Comparison of ENCODE assay signal across 7 mouse cellular contexts in the genomic region with DNA sequence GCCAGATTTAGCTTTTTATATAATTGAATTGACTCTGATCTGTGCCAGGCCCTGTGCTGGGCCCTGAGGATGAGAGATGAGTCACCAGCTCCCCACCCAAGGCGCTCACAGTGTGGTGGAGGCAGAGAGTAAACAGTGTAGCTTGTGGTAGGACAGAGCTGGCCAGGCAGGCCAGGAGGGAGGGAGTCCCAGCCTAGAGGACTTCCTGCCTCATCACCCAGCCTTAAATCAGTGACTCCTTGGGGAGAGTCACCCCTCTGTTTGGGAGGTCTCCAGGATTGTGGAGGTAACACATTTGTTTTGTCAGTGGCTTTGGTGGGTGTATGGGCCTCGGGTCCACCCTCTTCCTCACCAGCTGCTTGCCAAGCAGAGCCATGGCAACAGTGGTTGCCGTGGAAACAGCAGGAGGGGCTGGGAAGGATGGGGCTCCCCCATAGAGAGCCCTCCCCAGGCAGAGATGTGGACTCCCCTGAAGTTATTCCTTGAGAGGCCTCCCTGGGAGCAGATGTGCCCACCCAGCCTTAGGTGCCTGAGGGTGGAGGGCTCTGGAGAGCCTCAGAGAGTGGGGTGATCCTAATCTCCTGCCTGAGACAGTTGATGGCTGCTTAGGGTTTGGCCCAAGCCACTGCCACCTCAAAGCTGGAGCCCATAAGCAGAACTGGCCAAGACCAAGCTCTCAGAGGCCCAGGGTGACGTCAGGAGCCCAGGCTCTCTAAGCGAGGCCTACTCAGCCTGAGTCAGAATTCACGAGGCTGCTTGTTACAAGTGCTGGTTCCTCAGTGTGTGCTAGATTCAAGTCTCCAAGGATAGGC. TPM values are rescaled to one million over a fixed set of nuclear protein-coding genes. Genes with fewer than 3 reads are reported as not detected.
DNase-seq lines count a peak whose midpoint lies in the region; ATAC-seq and TF ChIP-seq lines count a peak whose summit lies in the region.

No protein-coding gene starts in this region.

- 63% methylated on average over 6 of the region's 6 CpGs for WGBS in intestine, embryonic 16.5 days
- 66% methylated on average over 6 of the region's 6 CpGs for WGBS in midbrain, embryonic 16.5 days
- WGBS in thymus, adult 2 months: 79% methylated on average over 6 of the region's 6 CpGs

- no peak overlapping the region for H3ac ChIP-seq in C2C12 (ENCODE audit: control insufficient read depth, insufficient read length, low read depth)

- peak; percentile 60; the same call in 1 of the 2 replicates for ATAC-seq in intestine, embryonic 16.5 days
- ATAC-seq in midbrain, embryonic 16.5 days: peak; percentile 39; the same call in 1 of the 2 replicates

- no peaks in the 10 kb centered on the region for H3K27me3 ChIP-seq in C2C12 (ENCODE audit: control insufficient read depth, insufficient read depth, insufficient read length)
- no peaks in the 10 kb centered on the region for H3K27me3 ChIP-seq in intestine, embryonic 16.5 days (replicated peaks; ENCODE audit: control insufficient read depth, insufficient read depth, low read length)
- H3K27me3 ChIP-seq in midbrain, embryonic 16.5 days (ENCODE audit: control insufficient read depth, insufficient read depth, low read depth, low read length): no peaks in the 10 kb centered on the region
- H3K27me3 ChIP-seq in thymus, adult 2 months (ENCODE audit: control insufficient read depth, insufficient read depth, low read length): no peaks in the 10 kb centered on the region

- TF ChIP-seq POLR2A in embryonic fibroblast, embryonic 13.5 days (IDR thresholded peaks at IDR 0.05; ENCODE audit: low read depth, low read length): no peak; the same call in 1 of the 2 replicates
- TF ChIP-seq POLR2A in thymus, adult 2 months (IDR thresholded peaks at IDR 0.05; ENCODE audit: control insufficient read depth, extremely low read depth, insufficient read depth, low read length, poor library complexity): no peak

- no peaks in the 10 kb centered on the region for H3K79me2 ChIP-seq in C2C12 (ENCODE audit: control insufficient read depth, insufficient read depth)

- H3K4me1 ChIP-seq in embryonic fibroblast, embryonic 13.5 days (ENCODE audit: control insufficient read depth, insufficient read depth, low read length): peaks cover 12% of the 10 kb centered on the region
- H3K4me1 ChIP-seq in intestine, embryonic 16.5 days (ENCODE audit: control insufficient read depth, insufficient read depth, low read length): 0 out of 2 replicates have a peak, but pooled peaks cover 2% of the 10 kb centered on the region
- H3K4me1 ChIP-seq in midbrain, embryonic 16.5 days (ENCODE audit: control insufficient read depth, insufficient read depth, low read length): peaks cover 8% of the 10 kb centered on the region
- H3K4me1 ChIP-seq in thymus, adult 2 months (replicated peaks; ENCODE audit: control insufficient read depth, insufficient read depth, low read length): no peaks in the 10 kb centered on the region

- no peak overlapping the region for H3K9ac ChIP-seq in intestine, embryonic 16.5 days (ENCODE audit: low read depth, low read length)
- H3K9ac ChIP-seq in midbrain, embryonic 16.5 days (ENCODE audit: low read depth, low read length): 0 out of 2 replicates have a peak overlapping the region, but pooled peaks have one; percentile 4

- no peak overlapping the region for H3K4me2 ChIP-seq in intestine, embryonic 16.5 days (ENCODE audit: low read depth, low read length)
- 0 out of 2 replicates have a peak overlapping the region, but pooled peaks have one; percentile 6 for H3K4me2 ChIP-seq in midbrain, embryonic 16.5 days (ENCODE audit: low read length)

- H3K79me3 ChIP-seq in C2C12 (ENCODE audit: low read depth): no peaks in the 10 kb centered on the region

- peaks cover 4% of the 10 kb centered on the region for H3K36me3 ChIP-seq in C2C12 (ENCODE audit: control insufficient read depth, insufficient read depth)
- no peaks in the 10 kb centered on the region for H3K36me3 ChIP-seq in intestine, embryonic 16.5 days (ENCODE audit: control insufficient read depth, insufficient read depth, low read length)
- peaks cover 11% of the 10 kb centered on the region; the same call in 1 of the 2 replicates for H3K36me3 ChIP-seq in midbrain, embryonic 16.5 days (ENCODE audit: control insufficient read depth, insufficient read depth, low read length)
- H3K36me3 ChIP-seq in thymus, adult 2 months (ENCODE audit: control insufficient read depth, insufficient read depth, low read length): no peaks in the 10 kb centered on the region

- no peak for TF ChIP-seq CTCF in C2C12 (IDR thresholded peaks at IDR 0.05; ENCODE audit: control insufficient read depth, insufficient read depth, insufficient read length)
- no peak for TF ChIP-seq CTCF in embryonic fibroblast, embryonic 13.5 days (IDR thresholded peaks at IDR 0.05; ENCODE audit: borderline replicate concordance, insufficient read depth, low read length)
- TF ChIP-seq CTCF in thymus, adult 2 months (IDR thresholded peaks at IDR 0.05; ENCODE audit: borderline replicate concordance, control insufficient read depth, extremely low read depth, insufficient read depth, low read length, poor library complexity): no peak

- peak; percentile 99 for DNase-seq in 3T3-L1 (ENCODE audit: low read depth, low spot score)
- DNase-seq in kidney, postnatal 10 days: no peak
- DNase-seq in thymus, adult 2 months: no peak

- peak overlapping the region; percentile 85 for H3K27ac ChIP-seq in embryonic fibroblast, embryonic 13.5 days (ENCODE audit: insufficient read depth, low read length)
- H3K27ac ChIP-seq in intestine, embryonic 16.5 days (ENCODE audit: low read length): no peak overlapping the region
- peak overlapping the region; percentile 46; the same call in 1 of the 2 replicates for H3K27ac ChIP-seq in midbrain, embryonic 16.5 days (ENCODE audit: low read length)
- no peak overlapping the region; the same call in 1 of the 2 replicates for H3K27ac ChIP-seq in thymus, adult 2 months (ENCODE audit: control insufficient read depth, insufficient read depth, low read length)

- H3K9me3 ChIP-seq in intestine, embryonic 16.5 days (ENCODE audit: control insufficient read depth, low read length): no peaks in the 10 kb centered on the region
- H3K9me3 ChIP-seq in midbrain, embryonic 16.5 days (replicated peaks; ENCODE audit: control insufficient read depth, low read length, poor library complexity, severe bottlenecking): no peaks in the 10 kb centered on the region

- no peak overlapping the region for H3K4me3 ChIP-seq in C2C12 (ENCODE audit: insufficient read depth, poor library complexity, severe bottlenecking)
- H3K4me3 ChIP-seq in embryonic fibroblast, embryonic 13.5 days (ENCODE audit: insufficient read depth, low read length): no peak overlapping the region
- H3K4me3 ChIP-seq in intestine, embryonic 16.5 days (ENCODE audit: low read length): no peak overlapping the region
- no peak overlapping the region for H3K4me3 ChIP-seq in midbrain, embryonic 16.5 days (ENCODE audit: low read depth, low read length)
- no peak overlapping the region for H3K4me3 ChIP-seq in thymus, adult 2 months (ENCODE audit: control insufficient read depth, insufficient read depth, low read length)

TF ChIP-seq in C2C12, 6 proteins besides CTCF, POLR2A, EP300 and RAD21:
- TF ChIP-seq FOSL1 (IDR thresholded peaks at IDR 0.05; ENCODE audit: insufficient read depth, low read length, poor library complexity, severe bottlenecking) (peak; percentile 65), MAX (IDR thresholded peaks at IDR 0.05) (peak; percentile 91), CEBPB (IDR thresholded peaks at IDR 0.05; ENCODE audit: low read depth) (no peak), USF1 (IDR thresholded peaks at IDR 0.05; ENCODE audit: low read depth) (no peak), MYOG (IDR thresholded peaks at IDR 0.05; ENCODE audit: control insufficient read depth, extremely low read depth, insufficient read length) (no peak), MYOD1 (IDR thresholded peaks at IDR 0.05; ENCODE audit: control insufficient read depth, insufficient read length, low read depth) (no peak)

RNA-seq across cellular contexts. Expression of gene Ciz1, which starts 9.4 kb away (rescaled TPM):
- 43.5 TPM for polyA plus RNA-seq in C2C12 (2012; fragmentation: generic; extraction: Trizol)
- polyA plus RNA-seq in embryonic fibroblast, embryonic 13.5 days (2011; ENCODE audit: insufficient read length, low read depth, missing spikeins): 41.8 and 47.6 TPM in 2 replicates
- polyA plus RNA-seq in intestine, embryonic 16.5 days (2015; fragmentation: Nextera tagmentation; extraction: Ambion mirVana): 47.1 and 51.4 TPM in 2 replicates
- 56.3 and 58.7 TPM in 2 replicates for polyA plus RNA-seq in midbrain, embryonic 16.5 days (2015; fragmentation: Nextera tagmentation; extraction: Ambion mirVana)
- 517 and 528 TPM in 2 replicates for polyA plus RNA-seq in thymus, adult 2 months (2012; rRNA removed)

RNA-seq across cellular contexts. Expression of gene Dnm1, which starts 10.4 kb away (rescaled TPM):
- 27.7 TPM for polyA plus RNA-seq in C2C12 (2012; fragmentation: generic; extraction: Trizol)
- polyA plus RNA-seq in embryonic fibroblast, embryonic 13.5 days (2011; ENCODE audit: insufficient read length, low read depth, missing spikeins): 37.2 and 52.6 TPM in 2 replicates
- 11.8 and 12.5 TPM in 2 replicates for polyA plus RNA-seq in intestine, embryonic 16.5 days (2015; fragmentation: Nextera tagmentation; extraction: Ambion mirVana)
- polyA plus RNA-seq in midbrain, embryonic 16.5 days (2015; fragmentation: Nextera tagmentation; extraction: Ambion mirVana): 55.1 and 66.3 TPM in 2 replicates
- polyA plus RNA-seq in thymus, adult 2 months (2012; rRNA removed): 10.7 and 12.1 TPM in 2 replicates

RNA-seq across cellular contexts. Expression of gene 1110008P14Rik, which starts 39.0 kb away (rescaled TPM):
- polyA plus RNA-seq in C2C12 (2012; fragmentation: generic; extraction: Trizol): 104 TPM
- polyA plus RNA-seq in embryonic fibroblast, embryonic 13.5 days (2011; ENCODE audit: insufficient read length, low read depth, missing spikeins): 28.8 and 30.3 TPM in 2 replicates
- polyA plus RNA-seq in intestine, embryonic 16.5 days (2015; fragmentation: Nextera tagmentation; extraction: Ambion mirVana): 44.2 and 45.8 TPM in 2 replicates
- 117 and 132 TPM in 2 replicates for polyA plus RNA-seq in midbrain, embryonic 16.5 days (2015; fragmentation: Nextera tagmentation; extraction: Ambion mirVana)
- 192 and 257 TPM in 2 replicates for polyA plus RNA-seq in thymus, adult 2 months (2012; rRNA removed)

RNA-seq across cellular contexts. Expression of gene Lcn2, which starts 45.3 kb away (rescaled TPM):
- polyA plus RNA-seq in C2C12 (2012; fragmentation: generic; extraction: Trizol): not detected
- polyA plus RNA-seq in embryonic fibroblast, embryonic 13.5 days (2011; ENCODE audit: insufficient read length, low read depth, missing spikeins): not detected in 2 replicates
- 2.2 and 4.2 TPM in 2 replicates for polyA plus RNA-seq in intestine, embryonic 16.5 days (2015; fragmentation: Nextera tagmentation; extraction: Ambion mirVana)
- polyA plus RNA-seq in midbrain, embryonic 16.5 days (2015; fragmentation: Nextera tagmentation; extraction: Ambion mirVana): 0.86 and 1.2 TPM in 2 replicates
- 23.8 and 27.3 TPM in 2 replicates for polyA plus RNA-seq in thymus, adult 2 months (2012; rRNA removed)

RNA-seq across cellular contexts. Expression of gene Ptges2, which starts 53.0 kb away (rescaled TPM):
- 39.1 TPM for polyA plus RNA-seq in C2C12 (2012; fragmentation: generic; extraction: Trizol)
- 14.3 and 18.0 TPM in 2 replicates for polyA plus RNA-seq in embryonic fibroblast, embryonic 13.5 days (2011; ENCODE audit: insufficient read length, low read depth, missing spikeins)
- 49.1 and 49.8 TPM in 2 replicates for polyA plus RNA-seq in intestine, embryonic 16.5 days (2015; fragmentation: Nextera tagmentation; extraction: Ambion mirVana)
- 50.7 and 51.4 TPM in 2 replicates for polyA plus RNA-seq in midbrain, embryonic 16.5 days (2015; fragmentation: Nextera tagmentation; extraction: Ambion mirVana)
- 17.9 and 24.7 TPM in 2 replicates for polyA plus RNA-seq in thymus, adult 2 months (2012; rRNA removed)

Comparison
In these comparisons a context has a peak if more than half of its experiments do, and no peak if none do; other contexts are left out.
1. H3K27ac ChIP-seq: peak in embryonic fibroblast, embryonic 13.5 days (single experiment) and midbrain, embryonic 16.5 days (single experiment); none in intestine, embryonic 16.5 days (single experiment) and thymus, adult 2 months (single experiment).